Mouse (Mus musculus) Patski (cell line): ENCODE results near the gene Skint2. TPM values are rescaled to one million over a fixed set of nuclear protein-coding genes. Genes with fewer than 3 reads are reported as not detected.

ENCODE experiments used
- ATAC-seq: fragments of 100-300 bp; one replicate; pipeline ENCODE4 v1.8.0; 2021
- CTCF ChIA-PET: fragments of 350-600 bp; sonication (Branson Sonifier 250); formaldehyde crosslinking; loops from one replicate; lab custom pipeline; 2022; ENCODE audit warnings: inconsistent platforms; lab: Charles Lee
- POLR2A ChIA-PET: fragments of 350-600 bp; sonication (Branson Sonifier 250); formaldehyde crosslinking; loops from one replicate; lab custom pipeline; 2022; ENCODE audit warnings: antibody characterized with exemption, inconsistent platforms; lab: Charles Lee
- DNase-seq: peaks from one replicate; pipeline ENCODE4 v3.0.0-alpha.2; 2011; ENCODE audit warnings: low read depth, low spot score
- H3K27me3 ChIP-seq: fragments of 371-371 bp; one replicate; pipeline ENCODE4 v1.5.1; 2021
- CTCF ChIP-seq: fragments of 100-300 bp; IDR thresholded peaks from one replicate; pipeline ENCODE4 v1.5.1; 2021
- in situ Hi-C: fragments of 300-500 bp; cut with MboI; formaldehyde crosslinking; loops from 3 replicates; pipeline ENCODE4 v1.11.1; 2018; ENCODE audit warnings: low pct_unique_long_range_greater_than_20kb, mixed read lengths
- polyA plus RNA-seq: library from polyadenylated mRNA; unstranded; gene quantifications from one replicate; pipeline ENCODE4 v1.2.3, GENCODE M21; 2021

Gene Skint2
- polyA plus RNA-seq, result not detected

DNA sequence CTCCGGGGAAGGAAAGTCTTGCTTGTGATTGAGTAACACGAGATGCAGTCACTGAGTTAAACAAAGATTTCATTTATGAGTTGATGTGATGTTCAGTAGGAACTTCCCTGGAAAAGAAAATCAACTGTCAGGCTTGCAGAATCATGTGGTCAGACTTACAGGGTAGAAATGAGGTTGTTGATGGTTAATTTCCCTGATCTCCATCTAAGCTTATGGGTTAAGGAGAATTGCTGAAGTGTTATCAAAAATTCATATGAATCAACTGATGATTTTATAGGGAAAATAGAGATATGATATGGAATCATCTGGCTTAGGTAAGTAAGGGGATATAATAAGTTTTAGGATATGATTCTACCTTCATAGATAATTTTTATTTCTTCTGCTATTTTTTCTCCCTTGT is at the start of gene Skint2:
Skint2 (plus strand) TSS at position 301 of the 400 bp plus-strand sequence.
- DNase-seq (no peak), ATAC-seq (no peak)
- in situ Hi-C loops, result no loop called here
- H3K27me3 ChIP-seq, result no peaks in the 10 kb centered on the region
- CTCF ChIA-PET, result no interaction called here
- no peak for TF ChIP-seq CTCF
- POLR2A ChIA-PET, result no interaction called here

Other genes starting within 250 kb of the Skint2 start
- gene Skint9, start 123.2 kb upstream of the Skint2 start, polyA plus RNA-seq, result not detected
- not detected for gene Skint10, start 217.7 kb downstream of the Skint2 start, polyA plus RNA-seq